Mouse (Mus musculus) layer of hippocampus, postnatal 10 days (tissue): ENCODE measurements at regions not wholly inside any gene's neighbourhood (a gene's known extent, or its start where the extent isn't known, plus 50 kb on each side); places are given as distances from the start of the nearest gene placed in this dataset.
"Not testable (repeated sequence)": the region's sequence is repeated elsewhere in the genome, so short reads cannot be mapped to it uniquely, and the experiment has no call there.

Experiments
- DNase-seq, 2 experiments: peaks; one replicate each; pipeline ENCODE4 v3.0.0; 2021; ENCODE audit warnings: low spot score in 2 of 2

DNA sequence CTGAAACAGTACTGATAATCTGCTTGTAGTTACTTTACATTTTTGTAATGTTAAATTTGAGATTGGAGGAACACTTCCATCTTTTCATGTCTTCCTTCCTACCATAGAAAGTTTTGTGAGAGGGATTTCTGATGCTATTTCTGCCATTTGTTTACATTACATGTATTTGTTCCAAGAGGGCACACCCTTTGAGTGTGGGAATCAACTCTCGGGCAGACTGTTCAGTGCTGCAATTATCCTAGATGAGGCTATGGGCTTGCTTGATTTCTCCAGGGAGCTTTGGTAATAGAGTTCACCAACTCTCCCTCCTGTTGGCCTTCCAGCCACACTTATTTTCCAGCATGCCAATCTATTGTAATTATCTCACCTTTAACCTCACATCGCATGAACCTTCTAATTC, 52.4 kb downstream of the Gm13691 start:
- DNase-seq: no peak

DNA sequence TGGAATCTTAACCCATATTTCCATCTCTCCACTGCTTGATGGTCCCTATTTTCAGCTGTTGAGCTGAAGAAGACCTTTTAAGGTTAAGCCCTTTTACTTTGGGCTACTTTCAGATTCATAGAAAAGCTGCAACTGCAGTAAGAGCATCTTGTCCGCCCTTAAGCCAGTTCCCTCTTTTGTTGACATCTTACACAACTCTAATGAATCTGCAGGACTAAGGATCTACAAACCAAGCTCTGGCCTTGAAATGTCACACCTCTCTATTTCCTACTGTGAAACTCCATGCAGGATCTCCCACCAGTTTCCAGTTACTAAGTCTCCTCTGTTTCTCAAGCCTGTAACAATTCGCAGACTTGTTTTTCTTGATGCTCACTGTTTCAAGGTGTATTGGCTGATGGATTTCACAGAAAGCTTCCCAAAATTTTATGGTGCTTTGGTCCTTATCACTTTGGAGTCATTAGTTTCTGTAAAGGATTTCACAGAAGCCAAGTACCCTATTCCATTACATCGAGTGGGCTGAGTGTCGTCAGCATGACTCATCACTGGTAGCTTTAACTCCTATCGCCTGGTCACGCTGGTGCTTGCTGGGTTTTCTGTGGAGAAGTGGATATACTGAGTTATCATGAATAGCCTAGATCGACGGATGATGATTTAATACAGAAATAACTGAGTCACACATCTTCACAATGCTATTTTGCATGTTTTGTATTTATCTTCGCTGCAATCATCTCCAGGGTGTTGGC, 58.2 kb downstream of the Gm13691 start:
- DNase-seq: no peak

- no peak for DNase-seq
Observed at GRCm38 (mm10) chr2:84051883-84052331, 61.6 kb downstream of the Gm13691 start.

DNA sequence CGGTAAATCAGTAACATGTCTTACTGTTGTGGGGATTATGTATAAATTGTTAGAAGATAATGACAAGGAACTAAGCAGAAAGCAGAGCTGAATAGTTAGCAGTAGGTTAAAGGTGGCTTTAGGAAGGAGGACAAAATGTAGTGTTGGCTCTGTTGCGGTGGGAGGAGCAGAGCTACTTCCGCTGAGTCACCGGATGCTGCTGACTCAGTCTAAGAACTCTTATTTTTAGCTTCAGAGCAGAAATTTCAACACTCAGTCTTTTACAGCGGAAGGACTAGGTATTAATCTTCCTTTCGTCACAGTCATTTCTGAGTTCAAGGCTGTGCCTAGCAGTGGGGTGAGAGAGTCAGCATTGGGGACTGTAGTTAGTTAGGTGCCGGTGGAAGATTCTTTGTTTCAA, 68.9 kb downstream of the Gm13691 start:
- DNase-seq: no peak

- DNase-seq: no peak
Observed at GRCm38 (mm10) chr2:84061221-84061620, 70.9 kb downstream of the Gm13691 start.

- DNase-seq: no peak
Observed at GRCm38 (mm10) chr2:84064371-84064770, 74.0 kb downstream of the Gm13691 start.

DNA sequence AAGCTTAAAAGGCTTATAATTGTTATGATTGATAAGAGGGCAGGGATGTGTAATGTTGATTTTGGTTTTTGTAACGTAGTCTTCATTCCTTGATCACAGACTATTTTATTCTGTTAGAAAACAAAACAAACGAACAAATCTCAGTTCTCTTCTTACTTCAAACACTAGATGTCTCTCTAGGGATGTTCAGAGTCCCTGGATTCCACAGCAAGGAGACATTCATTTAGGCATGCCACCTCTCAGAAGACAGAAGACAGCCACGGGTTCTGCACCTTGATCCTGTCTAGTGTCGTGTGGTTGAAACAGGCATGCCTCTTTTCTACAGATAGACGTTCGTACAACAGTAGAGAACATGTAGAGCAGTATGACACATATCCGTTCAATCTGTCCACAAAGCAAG, 74.7 kb downstream of the Gm13691 start:
- no peak for DNase-seq

GRCm38 (mm10) chr2:84065749-84066148, 75.4 kb downstream of the Gm13691 start:
- DNase-seq: no peak

DNA sequence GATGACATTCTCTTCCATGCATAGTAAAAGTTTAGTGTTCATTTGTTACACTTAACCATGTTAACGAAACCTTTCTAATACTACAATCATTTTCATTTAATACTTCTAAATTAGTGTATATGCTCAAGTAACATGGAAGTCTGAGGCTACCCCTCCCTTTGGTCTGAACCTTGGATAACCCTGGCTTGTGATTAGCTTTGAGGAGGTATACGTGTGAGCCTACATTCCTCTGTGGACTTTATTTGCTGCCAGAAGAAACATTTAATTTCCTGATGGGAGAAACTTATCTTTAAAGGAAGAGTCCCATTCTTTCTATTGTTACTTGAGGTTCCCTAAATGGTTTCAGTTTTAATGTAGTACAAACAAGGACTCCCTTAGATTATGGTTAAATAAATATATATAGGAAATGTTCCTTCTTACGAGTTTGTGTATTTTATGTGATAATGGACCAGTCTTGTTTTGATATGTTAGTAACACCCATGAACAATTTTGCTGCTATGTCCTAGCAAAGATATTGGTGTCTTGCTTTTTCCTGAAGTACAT, 75.9 kb downstream of the Gm13691 start:
- DNase-seq: no peak

DNA sequence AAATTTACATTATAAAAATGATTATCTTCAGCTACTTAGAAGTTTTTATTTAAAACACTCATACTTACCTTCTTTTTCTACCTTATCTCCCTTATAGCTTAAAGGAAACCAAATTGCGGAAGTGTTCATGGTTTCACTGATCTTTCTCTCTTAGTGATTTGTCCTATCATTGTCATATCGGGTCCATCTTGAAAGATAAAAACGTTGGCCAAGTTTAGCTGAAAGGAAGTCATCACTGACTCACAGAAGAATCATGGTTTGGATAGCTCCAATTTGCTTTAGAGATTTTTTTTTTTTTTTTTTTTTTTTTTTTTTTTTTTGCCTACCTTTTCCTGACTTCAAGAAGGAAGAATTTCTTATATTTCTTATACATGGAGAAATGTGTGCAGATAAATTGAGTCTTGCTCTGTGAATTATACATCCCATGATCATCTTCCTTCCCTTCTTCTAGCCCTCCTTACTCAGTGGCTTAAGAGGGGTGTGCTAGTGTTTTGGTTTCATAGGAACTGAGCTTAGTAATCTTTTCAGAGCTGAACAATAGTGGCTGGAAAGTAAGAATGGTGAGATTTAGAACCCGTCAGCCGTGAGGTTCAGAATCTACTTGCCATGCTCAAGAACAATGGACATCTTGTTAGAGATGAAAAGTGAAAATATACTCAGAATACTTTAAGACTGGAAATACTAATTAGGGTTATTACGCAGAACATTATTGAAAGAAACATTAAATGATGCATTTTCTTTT, 76.6 kb downstream of the Gm13691 start:
- DNase-seq: no peak

GRCm38 (mm10) chr2:84068617-84069016, 78.3 kb downstream of the Gm13691 start:
- DNase-seq: no peak

GRCm38 (mm10) chr2:84069411-84069810, 79.1 kb downstream of the Gm13691 start:
- DNase-seq: not testable (repeated sequence)

DNA sequence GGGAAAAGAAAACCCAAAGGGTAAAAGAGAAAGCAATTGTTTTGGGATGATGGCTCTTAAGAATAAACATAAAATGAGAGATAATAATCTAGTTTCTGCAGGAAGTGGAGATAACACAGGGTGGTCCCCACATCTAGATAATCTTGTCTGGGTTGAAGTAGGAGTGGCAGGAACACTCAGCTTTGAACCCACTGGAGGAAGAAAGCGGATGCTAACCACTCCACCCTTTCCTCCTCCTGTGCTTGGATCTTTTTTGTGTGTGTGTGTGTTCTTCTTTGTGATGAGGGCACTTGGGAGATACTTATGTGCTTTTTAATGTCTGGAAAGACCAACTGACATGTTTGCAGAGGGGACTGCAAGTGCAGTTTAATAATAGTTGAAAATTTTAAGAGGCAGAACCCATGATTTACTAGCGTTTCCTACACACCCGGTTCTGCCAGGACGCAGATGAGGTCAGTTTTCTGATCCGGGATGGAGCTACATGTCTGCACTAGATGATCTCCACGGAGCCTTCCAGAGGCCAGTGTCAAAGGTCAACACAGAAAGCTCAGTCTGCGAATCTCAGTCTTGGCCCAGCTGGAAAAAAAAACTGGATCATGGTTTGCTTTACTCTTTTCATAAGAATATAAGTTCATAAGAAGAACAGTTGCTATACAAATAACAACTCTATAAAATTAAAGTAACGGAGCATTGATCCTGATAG, 82.7 kb downstream of the Gm13691 start:
- no peak for DNase-seq

- no peak for DNase-seq
Observed at GRCm38 (mm10) chr2:84075944-84076343, 85.6 kb downstream of the Gm13691 start.

GRCm38 (mm10) chr2:84079284-84079683, 88.9 kb downstream of the Gm13691 start:
- no peak for DNase-seq

DNA sequence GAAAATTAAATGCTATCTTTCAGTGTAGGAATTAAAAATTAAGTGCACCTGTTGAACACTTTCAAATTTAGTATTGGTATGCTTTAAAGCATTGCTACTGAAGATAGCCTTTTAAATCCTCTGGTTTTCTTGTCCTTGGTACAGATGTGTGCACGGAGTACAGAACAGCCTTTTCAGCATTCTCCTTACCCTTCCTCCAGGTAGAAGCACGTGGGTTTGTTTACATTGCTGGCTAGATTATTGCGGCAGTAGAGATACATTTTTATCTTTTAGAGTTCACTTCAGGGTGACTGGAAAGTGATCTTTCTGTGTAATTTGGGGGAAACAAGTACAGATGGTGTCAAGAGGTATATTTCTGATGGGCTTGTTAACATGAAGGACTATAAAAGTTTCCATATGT, 89.9 kb downstream of the Gm13691 start:
- no peak for DNase-seq

- DNase-seq: peak in 1 of 2 experiments; percentile 12
Observed at GRCm38 (mm10) chr2:84094751-84095150, 104.4 kb downstream of the Gm13691 start.

DNA sequence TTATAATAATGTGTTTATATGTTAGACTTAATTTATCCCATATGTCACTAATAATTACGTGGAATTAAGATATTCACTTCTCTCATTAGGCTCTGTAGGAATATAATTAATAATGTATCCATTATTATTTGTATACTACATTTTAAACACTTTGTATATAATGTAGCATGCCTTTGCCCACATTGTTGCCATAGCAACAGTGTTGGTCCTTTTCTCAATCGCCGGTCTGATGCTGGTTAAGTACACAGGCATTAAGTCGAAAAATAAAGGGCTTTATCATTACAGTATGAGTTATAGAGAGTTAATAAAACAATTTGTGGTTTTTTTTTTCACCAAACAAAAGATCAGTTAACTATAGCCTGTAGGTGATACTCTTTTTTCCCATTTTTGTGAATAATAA, 108.4 kb downstream of the Gm13691 start:
- DNase-seq: no peak

DNA sequence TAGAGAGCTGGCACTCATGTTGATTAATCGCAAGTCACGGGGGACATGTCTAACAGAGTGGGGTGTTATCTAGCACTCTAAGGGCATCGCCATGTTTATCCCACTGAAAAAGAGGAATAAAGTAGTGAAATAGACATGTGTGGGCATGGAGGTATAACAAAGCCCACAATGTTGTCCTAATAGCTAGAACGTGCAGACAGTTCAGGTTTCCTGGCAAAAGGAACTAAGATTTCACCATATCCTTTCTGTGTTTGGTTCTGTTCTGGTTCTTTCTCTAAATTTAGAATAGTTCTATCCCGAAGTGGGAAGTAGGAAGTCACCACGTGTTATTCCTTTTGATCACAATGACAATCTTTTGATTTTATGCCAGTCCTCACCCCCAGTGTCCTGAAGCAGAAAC, 123.2 kb downstream of the Gm13691 start:
- no peak for DNase-seq

GRCm38 (mm10) chr2:84119839-84120238, 129.5 kb downstream of the Gm13691 start:
- DNase-seq: no peak

GRCm38 (mm10) chr2:84127586-84127985, 137.2 kb downstream of the Gm13691 start:
- DNase-seq: no peak

DNA sequence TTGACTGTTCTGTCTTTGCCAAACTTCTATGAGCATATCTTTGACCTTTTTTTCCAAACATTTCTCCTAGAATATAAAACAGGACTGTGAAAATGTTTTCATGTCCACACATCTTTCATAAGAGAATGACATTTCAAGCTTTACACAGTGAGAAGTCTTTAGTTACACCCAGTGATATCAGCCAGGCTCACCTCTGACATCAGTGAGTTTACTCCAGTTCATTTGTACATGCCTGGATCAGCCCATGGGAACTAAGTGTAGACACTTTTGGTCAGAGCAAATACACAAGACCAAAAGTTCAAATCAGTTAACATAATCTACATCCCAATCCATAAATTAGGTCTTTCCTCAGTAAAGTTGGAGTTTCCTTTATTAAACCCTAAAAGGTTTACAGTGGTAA, 171.4 kb downstream of the Gm13691 start:
- DNase-seq: no peak
